Mouse (Mus musculus): Measurements from ENCODE around the gene Ebf3.

DNA sequence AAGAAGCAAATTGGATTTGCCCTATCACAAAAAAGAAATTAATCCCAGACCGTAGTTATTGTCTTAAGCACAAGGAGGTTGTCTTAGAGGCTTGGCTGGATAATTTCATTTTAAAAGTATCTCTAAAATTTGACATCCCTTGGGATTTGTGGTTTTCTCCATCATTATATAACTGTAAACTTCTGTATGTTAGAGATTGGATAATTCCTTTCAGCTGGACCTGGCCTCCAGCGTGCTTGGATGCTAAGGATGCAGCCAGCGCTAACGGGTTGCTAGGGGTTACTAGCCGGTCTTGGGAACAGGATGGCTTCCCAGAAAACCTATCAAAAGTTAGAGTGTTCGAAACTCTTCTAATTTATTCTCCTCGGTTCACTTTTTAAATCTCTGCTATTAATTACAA is 19.8 kb downstream of the Ebf3 start:
- TF ChIP-seq CTCF (IDR thresholded peaks at IDR 0.05; ENCODE audit: low read depth, low read length) (no peak), POLR2A (IDR thresholded peaks at IDR 0.05; ENCODE audit: insufficient read depth, low read length) (no peak)

All from ES-Bruce4 (cell line).